Mouse (Mus musculus): Measurements from ENCODE around the gene Eva1a. TPM values are rescaled to one million over a fixed set of nuclear protein-coding genes. Genes with fewer than 3 reads are reported as not detected.

Eva1a gene
- total and polyA plus RNA-seq, 3 experiments = 1.1 to 3.4 (median 2.2) TPM

DNA sequence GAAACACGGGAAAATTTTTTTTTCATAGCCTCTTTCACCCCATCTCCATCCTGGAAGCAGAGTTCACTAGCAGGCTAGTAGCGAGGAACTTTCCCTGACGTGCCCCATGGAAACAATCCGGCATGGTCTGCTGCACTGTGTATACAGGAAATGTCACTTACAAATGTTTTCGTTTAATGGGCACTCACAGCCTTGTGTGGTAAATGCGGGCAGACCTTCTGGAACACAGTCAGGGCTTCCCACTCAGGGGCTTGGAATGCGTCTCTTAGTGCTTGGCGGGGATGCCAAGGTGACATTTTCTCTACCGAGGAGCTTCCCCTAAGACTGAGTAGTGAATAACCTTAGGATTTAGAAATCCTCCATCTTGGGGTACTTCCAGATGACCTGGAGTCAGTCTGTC, 87.0 kb downstream of the Eva1a start:
- DNase-seq = no peak

DNA sequence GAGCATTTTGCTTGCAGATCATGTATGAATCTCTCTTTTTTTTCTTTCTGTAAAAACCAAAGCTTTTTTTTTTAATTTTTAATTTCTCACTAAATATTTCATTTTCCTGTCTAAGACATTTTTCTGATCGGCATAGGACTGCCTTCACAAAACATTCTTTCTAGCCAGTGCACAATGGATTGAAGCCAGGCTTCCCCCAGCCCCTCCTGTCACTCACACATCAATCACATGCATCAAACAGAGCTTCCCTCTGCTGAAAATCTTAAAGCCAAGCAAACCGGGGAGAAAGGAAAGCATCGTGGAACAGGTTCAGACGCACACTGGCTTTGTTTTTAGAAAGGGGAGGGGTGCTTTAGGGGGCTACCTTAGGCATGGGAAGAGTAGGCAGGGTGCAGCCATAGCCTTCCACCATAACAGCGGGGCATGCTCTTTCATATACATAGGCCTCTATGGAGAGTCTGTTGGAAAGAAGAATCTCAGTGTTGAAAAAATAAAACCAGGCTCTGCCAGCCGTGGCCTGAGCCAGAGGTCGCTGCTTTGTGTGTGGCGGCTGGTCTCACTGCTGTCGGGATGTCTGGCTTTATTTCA, 88.9 kb downstream of the Eva1a start:
- DNase-seq = no peak

DNA sequence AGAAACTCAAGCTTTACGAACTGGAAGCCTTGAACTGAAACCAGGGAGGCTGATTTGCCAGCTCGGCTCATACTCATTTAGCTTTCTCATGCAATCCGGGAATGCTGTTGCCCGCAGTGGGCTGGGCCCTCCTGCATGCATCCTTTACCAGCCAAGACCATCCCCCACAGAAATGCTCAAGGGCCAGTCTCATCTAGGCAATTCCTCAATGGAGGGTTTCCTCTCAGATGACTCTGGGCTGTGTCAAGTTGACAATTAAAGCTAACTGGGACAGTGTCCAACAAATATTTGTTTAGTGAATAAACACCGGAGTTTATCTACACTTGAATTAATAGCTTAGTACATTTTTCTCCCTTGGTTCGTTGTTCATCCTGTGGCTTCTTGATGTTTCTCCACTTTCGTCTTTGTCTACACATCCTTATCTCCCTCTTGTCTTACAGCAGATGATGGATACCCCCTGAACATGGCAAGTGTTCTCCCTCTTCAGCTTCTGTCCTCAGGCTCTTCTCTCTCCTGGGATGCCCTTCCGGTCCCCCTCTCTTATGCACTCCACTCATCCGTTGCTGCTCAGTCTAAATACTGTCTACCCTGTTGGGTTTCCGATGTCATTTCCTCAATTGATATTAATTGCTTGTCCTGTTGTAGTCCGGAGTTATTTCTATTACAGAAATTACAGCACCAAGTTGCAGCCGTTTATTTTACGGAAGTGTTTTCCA, 92.2 kb downstream of the Eva1a start:
- no peak for DNase-seq

DNA sequence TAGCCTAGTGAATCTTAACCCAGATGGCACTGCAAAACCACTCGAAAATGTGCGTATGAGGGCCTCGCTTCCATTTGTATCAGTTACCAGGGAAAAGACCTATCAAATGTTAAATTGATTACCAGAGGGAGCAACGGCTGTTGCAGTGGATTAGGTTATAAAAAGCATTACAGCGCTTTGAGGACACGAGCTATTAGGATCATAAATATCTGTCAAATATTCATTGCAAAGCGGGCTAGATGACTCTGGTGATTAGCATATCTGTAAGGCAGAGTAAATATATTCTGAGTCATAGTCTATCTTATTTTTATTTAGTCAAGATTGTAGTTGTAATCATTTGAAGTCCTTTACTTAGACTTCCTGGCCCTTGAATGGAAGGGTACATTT, 92.7 kb downstream of the Eva1a start:
- no peak for DNase-seq

DNA sequence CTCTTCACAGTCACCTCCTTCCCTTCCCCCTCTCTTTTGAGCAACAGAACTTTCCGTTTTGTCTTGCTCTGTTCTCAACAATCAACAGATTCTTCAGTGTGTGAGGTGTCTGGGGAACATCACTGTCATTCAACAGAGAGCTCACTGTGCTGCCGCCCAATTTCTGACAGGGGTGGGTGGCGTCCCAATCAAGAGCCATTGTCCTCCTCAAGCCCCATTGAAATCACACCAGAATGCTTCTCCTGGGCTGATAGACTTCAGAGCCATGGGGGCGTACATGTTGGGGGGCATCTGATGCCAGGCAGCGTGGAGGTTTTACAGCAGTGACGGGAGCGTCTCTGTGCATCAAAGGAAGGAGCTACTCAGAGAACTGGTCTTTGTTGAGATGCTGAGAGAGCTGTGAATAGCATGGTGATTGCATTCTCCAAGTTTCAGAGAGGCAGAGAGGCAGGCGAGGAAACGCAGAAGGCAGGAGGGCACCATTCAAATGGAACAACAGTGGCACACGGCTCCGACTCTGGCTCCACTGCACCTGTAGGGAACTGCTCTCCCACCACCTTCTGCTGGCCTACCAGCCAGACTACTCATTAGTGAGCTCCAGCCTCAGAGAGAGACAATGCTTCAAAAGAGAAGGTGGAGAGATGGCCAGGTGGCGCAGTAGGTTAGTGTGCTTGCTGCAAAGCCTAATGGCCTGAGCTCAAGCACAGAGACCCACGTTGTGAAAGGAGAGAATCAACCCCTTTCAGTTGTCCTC, 95.3 kb downstream of the Eva1a start:
- DNase-seq = no peak

Other genes starting within 250 kb of the Eva1a start
- gene Gcfc2, start 117.4 kb upstream of the Eva1a start, total RNA-seq (2021) = 1 to 10 TPM; 6.7 to 8.0 TPM
- 1.8 and 1.9 TPM in 2 replicates for gene Gcfc2, start 117.4 kb upstream of the Eva1a start, polyA plus RNA-seq (2012; rRNA removed)
- gene Mrpl19, start 75.1 kb upstream of the Eva1a start, total RNA-seq (2021) = 10 to 100 TPM; 31.2 to 42.8 TPM
- gene Mrpl19, start 75.1 kb upstream of the Eva1a start, polyA plus RNA-seq (2012; rRNA removed) = 5.2 and 5.8 TPM in 2 replicates